Mouse (Mus musculus): ENCODE measurements at regions not wholly inside any gene's neighbourhood (a gene's known extent, or its start where the extent isn't known, plus 50 kb on each side); places are given as distances from the start of the nearest gene placed in this dataset.

DNA sequence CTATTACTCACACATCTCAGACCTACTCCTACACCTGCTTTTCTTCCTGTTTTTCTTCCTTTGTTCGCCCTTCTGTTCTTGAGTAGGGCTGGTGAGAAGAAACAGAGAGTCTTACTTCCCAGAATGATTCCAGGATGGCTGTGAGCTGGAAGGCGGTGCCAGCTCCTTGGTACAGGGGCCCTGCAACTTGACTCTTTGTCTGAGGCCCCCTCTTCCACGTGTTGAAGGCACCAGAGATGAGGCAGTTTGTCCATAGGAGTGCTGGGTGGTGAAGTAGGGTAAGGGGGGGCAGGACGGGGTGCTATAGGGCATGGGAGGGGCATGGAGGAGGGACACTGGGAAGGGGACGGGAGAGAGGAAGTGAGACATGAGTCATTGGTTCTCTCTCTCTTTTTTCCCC is 60.8 kb downstream of the Dmrta2 start:
- TF ChIP-seq POLR2A (IDR thresholded peaks at IDR 0.05; ENCODE audit: extremely low read depth, insufficient read depth, low read length): no peak
- no peak for TF ChIP-seq CTCF (IDR thresholded peaks at IDR 0.05; ENCODE audit: extremely low read depth, insufficient read depth, low read length)
